Mouse (Mus musculus) spleen, adult 2 months (tissue): ENCODE measurements around the gene Olfr1043. TPM values are rescaled to one million over a fixed set of nuclear protein-coding genes. Genes with fewer than 3 reads are reported as not detected.

Experiments used
- DNase-seq, 2 experiments: peaks; one replicate each; pipeline versions ENCODE4 v3.0.0 to v3.0.0-alpha.2; 2012 to 2021; ENCODE audit warnings: low spot score in 2 of 2, low read depth in 1 of 2
- H3K27ac ChIP-seq: fragments of 200-500 bp; 2 replicates; pipeline ENCODE4 v1.5.1; 2012; ENCODE audit warnings: low read length, inconsistent platforms; ENCODE audit not compliant: insufficient read depth
- H3K27me3 ChIP-seq: fragments of 200-500 bp; 2 replicates; pipeline ENCODE4 v1.6.1; 2012; ENCODE audit warnings: mild to moderate bottlenecking, moderate library complexity, low read length, inconsistent platforms; ENCODE audit not compliant: control insufficient read depth, insufficient read depth
- H3K36me3 ChIP-seq: fragments of 200-500 bp; 2 replicates; pipeline ENCODE4 v1.6.1; 2012; ENCODE audit warnings: mild to moderate bottlenecking, low read length, inconsistent platforms; ENCODE audit not compliant: control insufficient read depth, insufficient read depth
- H3K4me1 ChIP-seq: fragments of 200-500 bp; 2 replicates; pipeline ENCODE4 v1.6.1; 2011; ENCODE audit warnings: inconsistent platforms; ENCODE audit not compliant: control insufficient read depth, insufficient read depth, insufficient read length
- H3K4me3 ChIP-seq: fragments of 200-500 bp; 2 replicates; pipeline ENCODE4 v1.5.1; 2011; ENCODE audit warnings: mild to moderate bottlenecking, inconsistent platforms; ENCODE audit not compliant: insufficient read depth, insufficient read length; ENCODE audit errors: extremely low read depth
- CTCF ChIP-seq: fragments of 200-500 bp; IDR thresholded peaks from 2 replicates; pipeline ENCODE4 v1.5.1; 2011; ENCODE audit warnings: mild to moderate bottlenecking, inconsistent platforms; ENCODE audit not compliant: insufficient read depth, insufficient read length, insufficient replicate concordance; ENCODE audit errors: extremely low read depth
- POLR2A ChIP-seq: fragments of 200-500 bp; IDR thresholded peaks from 2 replicates; pipeline ENCODE4 v1.6.1; 2011; ENCODE audit warnings: low read depth, low read length, inconsistent platforms
- WGBS: fragments of 180-500 bp; shearing (Covaris S2); methylation state at CpG from one replicate; pipeline ENCODE4 v1.1.7; 2018; 5-methylcytosine and 5-hydroxymethylcytosine counted together
- polyA plus RNA-seq: library from polyadenylated mRNA; depleted of rRNA; stranded (reverse); fragments of >200 nt; gene quantifications from 2 replicates; pipeline ENCODE4 v1.2.3, GENCODE M21; 2012; rRNA removed

Gene Olfr1043
- polyA plus RNA-seq, 1 experiment, result not detected

- H3K27ac ChIP-seq, result no peak within 1 kb of the TSS
- no peaks in the 10 kb centered on the region for H3K4me1 ChIP-seq
- no peaks in the 10 kb centered on the region for H3K36me3 ChIP-seq
- no peak within 1 kb of the TSS for H3K4me3 ChIP-seq
- TF ChIP-seq CTCF (no peak), POLR2A (no peak)
- 80% methylated on average over 1 of the region's 1 CpGs for WGBS
- no peaks in the 10 kb centered on the region for H3K27me3 ChIP-seq
- DNase-seq, result no peak
Measured at GRCm38 (mm10) chr2:86146632-86147031, 20.7 kb downstream of the Olfr1043 start, which contains the start of gene Olfr1040. Gene Olfr1040 (minus strand): TSS chr2:86146732.

- 92% methylated on average over 1 of the region's 1 CpGs for WGBS
- H3K27ac ChIP-seq, result no peak within 1 kb of the TSS
- no peak for TF ChIP-seq CTCF
- no peak for TF ChIP-seq POLR2A
- DNase-seq, result no peak
- H3K4me1 ChIP-seq, result no peaks in the 10 kb centered on the region
- H3K36me3 ChIP-seq, result no peaks in the 10 kb centered on the region
- no peaks in the 10 kb centered on the region for H3K27me3 ChIP-seq
- H3K4me3 ChIP-seq, result no peak within 1 kb of the TSS; the same call in 1 of the 2 replicates
Measured at GRCm38 (mm10) chr2:86135828-86136227, 31.5 kb downstream of the Olfr1043 start, which contains the start of gene Olfr1039. Gene Olfr1039 (minus strand): TSS chr2:86135928.

Other genes starting within 250 kb of the Olfr1043 start
- gene Olfr1026, start 246.0 kb downstream of the Olfr1043 start, polyA plus RNA-seq, result not detected in 2 replicates
- gene Olfr1028, start 217.1 kb downstream of the Olfr1043 start, polyA plus RNA-seq, result not detected in 2 replicates
- not detected in 2 replicates for gene Olfr1029, start 193.6 kb downstream of the Olfr1043 start, polyA plus RNA-seq
- not detected in 2 replicates for gene Olfr1030, start 188.2 kb downstream of the Olfr1043 start, polyA plus RNA-seq
- gene Olfr1031, start 177.2 kb downstream of the Olfr1043 start, polyA plus RNA-seq, result not detected in 2 replicates
- gene Olfr1032, start 162.0 kb downstream of the Olfr1043 start, polyA plus RNA-seq, result not detected in 2 replicates
- gene Olfr1033, start 146.9 kb downstream of the Olfr1043 start, polyA plus RNA-seq, result 0.28 and 0.30 TPM in 2 replicates
- gene Olfr1034, start 121.7 kb downstream of the Olfr1043 start, polyA plus RNA-seq, result 0.06 and 0.11 TPM in 2 replicates
- not detected in 2 replicates for gene Olfr1036, start 93.5 kb downstream of the Olfr1043 start, polyA plus RNA-seq
- gene Olfr1037, start 80.1 kb downstream of the Olfr1043 start, polyA plus RNA-seq, result not detected in 2 replicates
- gene Olfr1039, start 31.6 kb downstream of the Olfr1043 start, polyA plus RNA-seq, result not detected in 2 replicates
- not detected in 2 replicates for gene Olfr1040, start 20.8 kb downstream of the Olfr1043 start, polyA plus RNA-seq
- gene Olfr1042, start 5.7 kb downstream of the Olfr1043 start, polyA plus RNA-seq, result not detected in 2 replicates
- not detected in 2 replicates for gene Olfr1044, start 10.3 kb upstream of the Olfr1043 start, polyA plus RNA-seq
- not detected in 2 replicates for gene Olfr52, start 18.2 kb upstream of the Olfr1043 start, polyA plus RNA-seq
- not detected in 2 replicates for gene Olfr1045, start 35.5 kb upstream of the Olfr1043 start, polyA plus RNA-seq
- gene Olfr1046, start 51.8 kb upstream of the Olfr1043 start, polyA plus RNA-seq, result not detected in 2 replicates
- not detected in 2 replicates for gene Olfr1047, start 63.9 kb upstream of the Olfr1043 start, polyA plus RNA-seq
- gene Olfr1048, start 72.8 kb upstream of the Olfr1043 start, polyA plus RNA-seq, result not detected in 2 replicates
- gene Olfr1049, start 90.8 kb upstream of the Olfr1043 start, polyA plus RNA-seq, result not detected in 2 replicates
- gene Olfr1051, start 111.6 kb upstream of the Olfr1043 start, polyA plus RNA-seq, result not detected in 2 replicates
- gene Olfr1052, start 124.9 kb upstream of the Olfr1043 start, polyA plus RNA-seq, result not detected in 2 replicates
- not detected in 2 replicates for gene Olfr1053, start 147.8 kb upstream of the Olfr1043 start, polyA plus RNA-seq
- not detected in 2 replicates for gene Olfr1054, start 167.9 kb upstream of the Olfr1043 start, polyA plus RNA-seq
- not detected in 2 replicates for gene Olfr1055, start 182.8 kb upstream of the Olfr1043 start, polyA plus RNA-seq
- gene Olfr1056, start 194.9 kb upstream of the Olfr1043 start, polyA plus RNA-seq, result not detected in 2 replicates
- not detected in 2 replicates for gene Olfr1057, start 210.9 kb upstream of the Olfr1043 start, polyA plus RNA-seq
- not detected in 2 replicates for gene Olfr1058, start 221.0 kb upstream of the Olfr1043 start, polyA plus RNA-seq
- gene Olfr1061, start 246.5 kb upstream of the Olfr1043 start, polyA plus RNA-seq, result not detected in 2 replicates